Mouse (Mus musculus) fat pad, adult 2 months (tissue): ENCODE data around the gene Zfp697.
"Not testable (repeated sequence)": the region's sequence is repeated elsewhere in the genome, so short reads cannot be mapped to it uniquely, and the experiment has no call there.

Experiments
- DNase-seq: peaks from one replicate; pipeline ENCODE4 v3.0.0-alpha.2; 2011; ENCODE audit warnings: low read depth, low spot score; ENCODE audit errors: extremely low read depth

Gene Zfp697

GRCm38 (mm10) chr3:98418991-98419785 lies 36.9 kb downstream of the Zfp697 start:
- no peak for DNase-seq

- DNase-seq = no peak
Observed at GRCm38 (mm10) chr3:98419786-98420070, 37.5 kb downstream of the Zfp697 start.

- no peak for DNase-seq
Observed at GRCm38 (mm10) chr3:98422926-98423325, 40.7 kb downstream of the Zfp697 start.

GRCm38 (mm10) chr3:98426749-98427148 lies 44.5 kb downstream of the Zfp697 start:
- no peak for DNase-seq

- DNase-seq = no peak
Observed at GRCm38 (mm10) chr3:98427260-98427599, 45.0 kb downstream of the Zfp697 start.

GRCm38 (mm10) chr3:98427600-98428448 lies 45.6 kb downstream of the Zfp697 start:
- DNase-seq = no peak

- DNase-seq = no peak
Observed at GRCm38 (mm10) chr3:98428449-98428775, 46.2 kb downstream of the Zfp697 start.

- no peak for DNase-seq
Observed at GRCm38 (mm10) chr3:98428928-98429525, 46.8 kb downstream of the Zfp697 start.

- no peak for DNase-seq
Observed at GRCm38 (mm10) chr3:98434088-98434816, 52.0 kb downstream of the Zfp697 start.

GRCm38 (mm10) chr3:98435030-98435429 lies 52.8 kb downstream of the Zfp697 start:
- DNase-seq = no peak

GRCm38 (mm10) chr3:98442245-98442644 lies 60.0 kb downstream of the Zfp697 start:
- DNase-seq = not testable (repeated sequence)

- not testable (repeated sequence) for DNase-seq
Observed at GRCm38 (mm10) chr3:98443149-98443779, 61.0 kb downstream of the Zfp697 start.

GRCm38 (mm10) chr3:98443924-98444323 lies 61.7 kb downstream of the Zfp697 start:
- DNase-seq = not testable (repeated sequence)

GRCm38 (mm10) chr3:98453786-98454185 lies 71.5 kb downstream of the Zfp697 start:
- not testable (repeated sequence) for DNase-seq

- not testable (repeated sequence) for DNase-seq
Observed at GRCm38 (mm10) chr3:98457026-98457425, 74.8 kb downstream of the Zfp697 start, which contains the start of gene Gm4450. Gene Gm4450 (minus strand): TSS chr3:98457126.

GRCm38 (mm10) chr3:98469323-98469722 lies 87.1 kb downstream of the Zfp697 start:
- DNase-seq = not testable (repeated sequence)

GRCm38 (mm10) chr3:98471057-98471456 lies 88.8 kb downstream of the Zfp697 start:
- not testable (repeated sequence) for DNase-seq

- not testable (repeated sequence) for DNase-seq
Observed at GRCm38 (mm10) chr3:98471499-98471898, 89.2 kb downstream of the Zfp697 start.

- DNase-seq = not testable (repeated sequence)
Observed at GRCm38 (mm10) chr3:98494184-98494583, 111.9 kb downstream of the Zfp697 start.

GRCm38 (mm10) chr3:98495055-98495454 lies 112.8 kb downstream of the Zfp697 start:
- not testable (repeated sequence) for DNase-seq

GRCm38 (mm10) chr3:98496762-98497161 lies 114.5 kb downstream of the Zfp697 start:
- DNase-seq = not testable (repeated sequence)
